Comparison of ENCODE assay signal across 32 mouse cellular contexts in the genomic region with DNA sequence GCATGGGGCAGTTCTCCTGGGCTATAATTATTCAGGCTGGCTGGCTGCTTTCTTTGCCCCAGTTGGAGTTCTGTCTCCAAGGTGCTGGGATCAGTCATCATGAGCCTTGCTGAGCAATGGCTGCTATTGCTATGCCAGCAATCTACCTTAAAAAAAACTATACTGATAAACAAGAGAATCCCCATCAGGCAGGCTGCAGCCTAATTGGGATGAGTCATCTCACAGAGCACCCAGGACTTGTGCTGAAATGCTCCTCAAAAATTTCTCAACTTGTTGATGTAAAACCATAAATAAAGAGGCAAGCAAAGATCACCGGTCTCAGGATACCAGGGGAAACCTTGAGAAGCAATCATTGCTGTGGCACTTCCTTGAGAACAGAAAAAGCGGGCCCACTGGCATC.
DNase-seq lines count a peak whose midpoint lies in the region; ATAC-seq lines count a peak whose summit lies in the region.
"Had no signal": no experiment of that assay in that cellular context is flagged by ENCODE, and none has a peak within 500 bp of the region (broad histone marks: within the 10 kb centered on the region; RNA-seq: fewer than 3 reads in every experiment).

No protein-coding gene starts in this region.

- H3K27ac ChIP-seq in hindbrain, embryonic 11.5 days (ENCODE audit: low read depth, low read length): no peak overlapping the region
- H3K27ac ChIP-seq: embryonic facial prominence, embryonic 10.5 days; embryonic facial prominence, embryonic 13.5 days; forebrain, embryonic 10.5 days; forebrain, embryonic 13.5 days; heart, embryonic 15.5 days; hindbrain, embryonic 10.5 days; hindbrain, embryonic 14.5 days; hindbrain, postnatal 0 days had no signal

- DNase-seq in frontal cortex, postnatal 36 days (ENCODE audit: low spot score in 2 of 2): no peak
- DNase-seq in NIH3T3 (ENCODE audit: low read depth): peak; percentile 59
- peak; percentile 52 for DNase-seq in brain, adult 2 months (ENCODE audit: low read depth, low spot score)
- no peak for DNase-seq in layer of hippocampus, adult 11-12 months (ENCODE audit: low spot score)
- DNase-seq in right cerebral cortex, postnatal 10 days (ENCODE audit: low spot score in 2 of 2): no peak
- DNase-seq in hindbrain, embryonic 11.5 days (ENCODE audit: low spot score): no peak
- DNase-seq: adrenal gland, postnatal 10 days; B cell, adult 2 months; cerebellum, adult 11-12 months; cerebellum, adult 8-10 months; cerebellum, postnatal 10 days; cerebellum, postnatal 36 days; embryo, embryonic 11 days; gastrocnemius, postnatal 25 days; heart, adult 18-20 months; heart, postnatal 10 days; heart, postnatal 36 days had no signal

- H3K4me2 ChIP-seq in hindbrain, embryonic 11.5 days (replicated peaks; ENCODE audit: low read depth, low read length): no peak overlapping the region
- H3K4me2 ChIP-seq: embryonic facial prominence, embryonic 13.5 days; forebrain, embryonic 13.5 days; heart, embryonic 12.5 days; heart, embryonic 15.5 days; hindbrain, embryonic 14.5 days had no signal

- peak; percentile 16; the same call in 1 of the 2 replicates for ATAC-seq in frontal cortex, adult (ENCODE audit: low TSS enrichment)
- ATAC-seq in hindbrain, embryonic 11.5 days (ENCODE audit: low FRiP score): no peak
- ATAC-seq: activated CD4-positive, CD25-positive, alpha-beta regulatory T cell, adult 4 months; CD4-positive, CD25-positive, alpha-beta regulatory T cell, adult 4 months; forebrain, embryonic 13.5 days; forebrain, embryonic 16.5 days; hindbrain, postnatal 0 days; inflammation-experienced regulatory T-cells, adult 6 months; intestine, postnatal 0 days had no signal

- no peak overlapping the region for H3K4me3 ChIP-seq in hindbrain, embryonic 11.5 days (ENCODE audit: low read depth, low read length)
- H3K4me3 ChIP-seq: embryonic facial prominence, embryonic 10.5 days; embryonic facial prominence, embryonic 13.5 days; forebrain, embryonic 10.5 days; forebrain, embryonic 13.5 days; heart, embryonic 12.5 days; heart, embryonic 15.5 days; hindbrain, embryonic 10.5 days had no signal

- H3K27me3 ChIP-seq in hindbrain, embryonic 11.5 days (ENCODE audit: control insufficient read depth, insufficient read depth, low read length): no peaks in the 10 kb centered on the region
- H3K27me3 ChIP-seq: embryonic facial prominence, embryonic 13.5 days; forebrain, embryonic 13.5 days; heart, embryonic 12.5 days; heart, embryonic 15.5 days had no signal

- H3K36me3 ChIP-seq in hindbrain, embryonic 11.5 days (ENCODE audit: control insufficient read depth, insufficient read depth, low read length): no peaks in the 10 kb centered on the region
- H3K36me3 ChIP-seq: embryonic facial prominence, embryonic 10.5 days; embryonic facial prominence, embryonic 13.5 days; forebrain, embryonic 10.5 days; heart, embryonic 12.5 days; heart, embryonic 15.5 days; hindbrain, embryonic 10.5 days had no signal

- H3K4me1 ChIP-seq in hindbrain, embryonic 11.5 days (replicated peaks; ENCODE audit: control insufficient read depth, insufficient read depth, low read length): no peaks in the 10 kb centered on the region

- 94% methylated on average over 2 of the region's 2 CpGs for WGBS in hindbrain, embryonic 11.5 days

- no peak overlapping the region for H3K9ac ChIP-seq in hindbrain, embryonic 11.5 days (ENCODE audit: low read depth, low read length)
- H3K9ac ChIP-seq: embryonic facial prominence, embryonic 13.5 days; forebrain, embryonic 13.5 days; heart, embryonic 12.5 days; heart, embryonic 15.5 days; hindbrain, embryonic 14.5 days had no signal

- no peaks in the 10 kb centered on the region for H3K9me3 ChIP-seq in hindbrain, embryonic 11.5 days (ENCODE audit: control insufficient read depth, low read length)
- H3K9me3 ChIP-seq: embryonic facial prominence, embryonic 10.5 days; embryonic facial prominence, embryonic 13.5 days; heart, embryonic 15.5 days; hindbrain, embryonic 10.5 days had no signal

Comparison
In these comparisons a context has a peak if more than half of its experiments do, and no peak if none do; other contexts are left out.
1. DNase-seq: peak in NIH3T3 (single experiment) and brain, adult 2 months (single experiment); none in frontal cortex, postnatal 36 days (0 of 2), layer of hippocampus, adult 11-12 months (single experiment), right cerebral cortex, postnatal 10 days (0 of 2) and hindbrain, embryonic 11.5 days (single experiment).